Mouse (Mus musculus) neural tube, embryonic 11.5 days (tissue): ENCODE data around the gene Fam83f. TPM values are rescaled to one million over a fixed set of nuclear protein-coding genes. Genes with fewer than 3 reads are reported as not detected.

Experiments used
- ATAC-seq: fragments of 200-750 bp; cut with Nextera tagmentation; 2 replicates; pipeline ENCODE4 v1.8.0; 2017; ENCODE audit warnings: moderate number of reproducible peaks, mild to moderate bottlenecking, moderate TSS enrichment, moderate library complexity; ENCODE audit not compliant: insufficient read depth, low FRiP score, low TSS enrichment
- DNase-seq: peaks from one replicate; pipeline ENCODE4 v3.0.0-alpha.2; 2015; ENCODE audit warnings: low spot score
- H3K27ac ChIP-seq: fragments of 300-500 bp; sonication (generic); 2 replicates; pipeline ENCODE4 v1.5.1; 2014; ENCODE audit warnings: low read depth, mild to moderate bottlenecking, low read length
- H3K27me3 ChIP-seq: fragments of 300-500 bp; sonication (generic); 2 replicates; pipeline ENCODE4 v1.6.1; 2014; ENCODE audit warnings: mild to moderate bottlenecking, low read length, mixed read lengths; ENCODE audit not compliant: control insufficient read depth, insufficient read depth
- H3K36me3 ChIP-seq: fragments of 300-500 bp; sonication (generic); 2 replicates; pipeline ENCODE4 v1.6.1; 2014; ENCODE audit warnings: mild to moderate bottlenecking, low read length, moderate library complexity, mixed read lengths; ENCODE audit not compliant: control insufficient read depth, insufficient read depth
- H3K4me1 ChIP-seq: fragments of 300-500 bp; sonication (generic); 2 replicates; pipeline ENCODE4 v1.6.1; 2014; ENCODE audit warnings: low read length, mixed read lengths; ENCODE audit not compliant: control insufficient read depth, insufficient read depth
- H3K4me2 ChIP-seq: fragments of 300-500 bp; sonication (generic); 2 replicates; pipeline ENCODE4 v1.6.1; 2014; ENCODE audit warnings: low read depth, mild to moderate bottlenecking, moderate library complexity
- H3K4me3 ChIP-seq: fragments of 300-500 bp; sonication (generic); 2 replicates; pipeline ENCODE4 v1.5.1; 2014; ENCODE audit warnings: low read depth, low read length
- H3K9ac ChIP-seq: fragments of 300-500 bp; sonication (generic); 2 replicates; pipeline ENCODE4 v1.6.1; 2014; ENCODE audit warnings: mild to moderate bottlenecking, low read length
- H3K9me3 ChIP-seq: fragments of 300-500 bp; sonication (generic); 2 replicates; pipeline ENCODE4 v1.6.1; 2016; ENCODE audit warnings: low read length; ENCODE audit not compliant: control insufficient read depth
- WGBS: fragments of 180-500 bp; shearing (Covaris S2); extraction: QIAGEN DNeasy Blood & Tissue Kit; methylation state at CpG from one replicate; pipeline ENCODE4 v1.1.7; 2014; 5-methylcytosine and 5-hydroxymethylcytosine counted together
- microRNA-seq: library from miRNA; unstranded; fragments of <30 nt; microRNA quantifications from one replicate; pipeline ENCODE4, GENCODE M21; 2016
- polyA plus RNA-seq: library from polyadenylated mRNA; unstranded; fragments of >200 nt; fragmentation: Nextera tagmentation; extraction: Ambion mirVana; gene quantifications from 2 replicates; pipeline ENCODE4 v1.2.1, GENCODE M21; 2014

The Fam83f gene
- polyA plus RNA-seq, 1 experiment from 2014 or later, result 0.44 TPM

GRCm38 (mm10) chr15:80738244-80738643, 66.6 kb downstream of the Fam83f start:
- ATAC-seq (no peak), DNase-seq (no peak)
- Histone ChIP-seq H3K4me2 (no peak overlapping the region), H3K36me3 (no peaks in the 10 kb centered on the region), H3K4me3 (no peak overlapping the region), H3K4me1 (no peaks in the 10 kb centered on the region), H3K27me3 (no peaks in the 10 kb centered on the region), H3K9ac (no peak overlapping the region), H3K27ac (no peak overlapping the region), H3K9me3 (no peaks in the 10 kb centered on the region)
- 100% methylated on average over 2 of the region's 2 CpGs for WGBS

DNA sequence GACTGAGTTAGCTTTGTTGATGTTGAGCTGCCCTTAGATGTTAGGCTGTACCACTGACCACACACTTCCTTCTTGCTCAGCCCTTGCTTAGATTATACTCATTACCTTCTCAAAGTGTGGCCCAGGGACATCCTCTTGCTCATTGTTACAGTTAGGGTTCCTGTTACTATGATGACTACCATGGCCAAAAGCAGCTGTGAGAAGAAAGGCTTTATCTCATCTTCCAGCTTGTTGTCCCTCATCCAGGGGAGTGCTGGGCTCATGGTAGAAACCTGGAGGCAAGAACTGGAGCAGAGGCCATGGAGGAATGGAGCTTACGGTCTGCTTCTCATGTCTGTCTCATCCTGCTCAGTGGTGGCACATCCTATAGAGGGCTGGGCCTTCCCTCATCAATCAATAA, 68.3 kb downstream of the Fam83f start:
- no peaks in the 10 kb centered on the region for H3K27me3 ChIP-seq
- DNase-seq, result no peak
- 83% methylated on average over 1 of the region's 1 CpGs for WGBS
- H3K4me3 ChIP-seq, result no peak overlapping the region
- H3K9ac ChIP-seq, result no peak overlapping the region
- no peaks in the 10 kb centered on the region for H3K9me3 ChIP-seq
- H3K36me3 ChIP-seq, result no peaks in the 10 kb centered on the region
- no peak for ATAC-seq
- H3K4me1 ChIP-seq, result no peaks in the 10 kb centered on the region
- no peak overlapping the region for H3K27ac ChIP-seq
- no peak overlapping the region for H3K4me2 ChIP-seq

- H3K4me1 ChIP-seq, result no peaks in the 10 kb centered on the region
- no peak overlapping the region for H3K4me2 ChIP-seq
- H3K4me3 ChIP-seq, result no peak overlapping the region
- DNase-seq (no peak), ATAC-seq (no peak)
- H3K27ac ChIP-seq, result no peak overlapping the region
- H3K9ac ChIP-seq, result no peak overlapping the region
- H3K27me3 ChIP-seq, result no peaks in the 10 kb centered on the region
- H3K9me3 ChIP-seq, result no peaks in the 10 kb centered on the region
- no peaks in the 10 kb centered on the region for H3K36me3 ChIP-seq
- 90% methylated on average over 1 of the region's 1 CpGs for WGBS
Observed at GRCm38 (mm10) chr15:80741836-80742235, 70.2 kb downstream of the Fam83f start.

DNA sequence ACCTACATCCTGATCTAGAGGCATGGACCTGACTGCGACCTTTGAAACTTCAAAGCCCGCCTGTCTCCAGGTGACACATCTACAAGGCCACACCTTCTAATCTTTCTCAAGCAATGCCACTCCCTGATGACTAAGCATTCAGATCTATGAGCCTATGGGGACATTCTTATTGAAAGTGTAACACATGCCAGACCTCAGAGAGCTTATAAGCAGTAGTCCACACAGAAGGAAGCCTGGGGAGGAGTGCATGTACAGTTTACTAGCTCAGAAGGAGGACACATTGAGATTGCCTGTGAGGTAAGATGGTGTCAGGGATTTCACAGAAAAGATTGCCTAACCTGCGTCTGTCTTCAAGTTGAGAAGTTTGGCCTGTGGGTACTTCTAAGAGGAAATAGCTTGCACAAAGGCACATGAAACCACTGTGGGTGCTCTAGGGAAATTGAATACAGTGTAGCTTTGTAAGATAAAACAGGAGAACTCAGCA, 71.4 kb downstream of the Fam83f start:
- no peaks in the 10 kb centered on the region for H3K36me3 ChIP-seq
- ATAC-seq (no peak), DNase-seq (no peak)
- H3K4me2 ChIP-seq, result no peak overlapping the region
- no peaks in the 10 kb centered on the region for H3K9me3 ChIP-seq
- H3K9ac ChIP-seq, result no peak overlapping the region
- H3K27ac ChIP-seq, result no peak overlapping the region
- H3K27me3 ChIP-seq, result no peaks in the 10 kb centered on the region
- no peaks in the 10 kb centered on the region for H3K4me1 ChIP-seq
- H3K4me3 ChIP-seq, result no peak overlapping the region
- 91% methylated on average over 3 of the region's 3 CpGs for WGBS

DNA sequence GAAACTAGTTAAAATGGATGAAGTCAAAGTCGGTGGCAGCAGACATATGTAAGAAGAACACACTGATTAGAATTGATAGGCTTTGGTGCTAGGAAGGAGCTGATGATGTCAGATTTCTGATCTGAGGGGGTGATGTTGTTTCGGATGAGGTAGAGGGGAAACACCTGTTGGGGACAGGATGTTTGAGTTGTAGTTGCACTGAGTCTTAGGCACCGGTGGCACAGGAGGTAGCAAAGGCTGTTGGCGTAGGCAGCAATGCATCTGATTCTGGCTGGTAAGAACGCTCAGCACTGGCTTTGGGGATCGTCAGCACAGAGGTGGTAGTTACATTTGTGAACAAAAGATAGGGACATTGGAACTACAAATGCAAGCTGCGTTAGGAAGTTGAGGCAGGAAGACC, 72.0 kb downstream of the Fam83f start:
- Histone ChIP-seq H3K4me3 (no peak overlapping the region), H3K9me3 (no peaks in the 10 kb centered on the region), H3K36me3 (no peaks in the 10 kb centered on the region), H3K4me1 (no peaks in the 10 kb centered on the region), H3K27ac (no peak overlapping the region), H3K4me2 (no peak overlapping the region), H3K9ac (no peak overlapping the region), H3K27me3 (no peaks in the 10 kb centered on the region)
- 91% methylated on average over 7 of the region's 7 CpGs for WGBS
- no peak for DNase-seq
- ATAC-seq, result no peak

- ATAC-seq (no peak), DNase-seq (no peak)
- no peaks in the 10 kb centered on the region for H3K9me3 ChIP-seq
- WGBS, result 88% methylated on average over 3 of the region's 3 CpGs
- H3K9ac ChIP-seq, result no peak overlapping the region
- H3K4me3 ChIP-seq, result no peak overlapping the region
- H3K27me3 ChIP-seq, result no peaks in the 10 kb centered on the region
- H3K4me1 ChIP-seq, result no peaks in the 10 kb centered on the region
- H3K36me3 ChIP-seq, result no peaks in the 10 kb centered on the region
- no peak overlapping the region for H3K27ac ChIP-seq
- no peak overlapping the region for H3K4me2 ChIP-seq
Observed at GRCm38 (mm10) chr15:80744667-80745422, 73.2 kb downstream of the Fam83f start.

GRCm38 (mm10) chr15:80748979-80749378, 77.3 kb downstream of the Fam83f start:
- 77% methylated on average over 5 of the region's 5 CpGs for WGBS
- Histone ChIP-seq H3K4me1 (no peaks in the 10 kb centered on the region), H3K9ac (no peak overlapping the region), H3K27ac (no peak overlapping the region), H3K27me3 (no peaks in the 10 kb centered on the region), H3K36me3 (no peaks in the 10 kb centered on the region), H3K9me3 (no peaks in the 10 kb centered on the region), H3K4me2 (no peak overlapping the region), H3K4me3 (no peak overlapping the region)
- ATAC-seq (no peak), DNase-seq (no peak)

Small RNA genes within 50 kb of the gene (microRNA-seq; reads per million reads assigned to microRNA genes)
- not detected for gene Mir6957

Other genes with a start within 250 kb of the Fam83f start
- gene Enthd1, start 106.7 kb upstream of the Fam83f start, polyA plus RNA-seq, result not detected in 2 replicates
- gene Grap2, start 99.3 kb upstream of the Fam83f start, polyA plus RNA-seq, result 3.9 and 4.3 TPM in 2 replicates
- gene Tnrc6b, start 39.5 kb downstream of the Fam83f start, polyA plus RNA-seq, result 12.4 and 16.1 TPM in 2 replicates